Mouse (Mus musculus) C2C12 (cell line): ENCODE results near the gene Oxct1. TPM values are rescaled to one million over a fixed set of nuclear protein-coding genes. Genes with fewer than 3 reads are reported as not detected.
A peak's percentile ranks its signal among the peaks of the same experiment; 100 is the strongest.

Source experiments
- H3K27me3 ChIP-seq: one replicate; pipeline ENCODE4 v1.6.1; 2011; ENCODE audit not compliant: control insufficient read depth, insufficient read depth, insufficient read length
- H3K36me3 ChIP-seq: one replicate; pipeline ENCODE4 v1.6.1; 2011; ENCODE audit not compliant: control insufficient read depth, insufficient read depth
- H3K4me3 ChIP-seq: one replicate; pipeline ENCODE4 v1.5.1; 2011; ENCODE audit warnings: mild to moderate bottlenecking, control low read depth; ENCODE audit not compliant: poor library complexity, insufficient read depth, severe bottlenecking
- H3K79me2 ChIP-seq: one replicate; pipeline ENCODE4 v1.6.1; 2011; ENCODE audit not compliant: control insufficient read depth, insufficient read depth
- H3K79me3 ChIP-seq: one replicate; pipeline ENCODE4 v1.6.1; 2011; ENCODE audit warnings: low read depth, control low read depth
- H3ac ChIP-seq: one replicate; pipeline ENCODE3; 2011; ENCODE audit warnings: low read depth; ENCODE audit not compliant: control insufficient read depth, insufficient read length
- CEBPB ChIP-seq: IDR thresholded peaks from one replicate; pipeline ENCODE4 v1.6.1; 2011; ENCODE audit warnings: low read depth, mild to moderate bottlenecking, control low read depth, moderate library complexity
- CTCF ChIP-seq: IDR thresholded peaks from one replicate; pipeline ENCODE4 v1.5.1; 2011; ENCODE audit not compliant: control insufficient read depth, insufficient read depth, insufficient read length
- FOSL1 ChIP-seq: IDR thresholded peaks from one replicate; pipeline ENCODE4 v1.8.0; 2011; ENCODE audit warnings: mild to moderate bottlenecking, low read length; ENCODE audit not compliant: poor library complexity, insufficient read depth, severe bottlenecking
- MAX ChIP-seq: IDR thresholded peaks from one replicate; pipeline ENCODE4 v1.6.1; 2011; ENCODE audit warnings: mild to moderate bottlenecking, control low read depth
- MYOD1 ChIP-seq: IDR thresholded peaks from one replicate; pipeline ENCODE4 v1.6.1; 2011; ENCODE audit warnings: low read depth; ENCODE audit not compliant: control insufficient read depth, insufficient read length
- MYOG ChIP-seq: IDR thresholded peaks from one replicate; pipeline ENCODE4 v1.6.1; 2011; ENCODE audit not compliant: control insufficient read depth, insufficient read length; ENCODE audit errors: extremely low read depth
- USF1 ChIP-seq: IDR thresholded peaks from one replicate; pipeline ENCODE4 v1.6.1; 2011; ENCODE audit warnings: low read depth, mild to moderate bottlenecking, control low read depth, moderate library complexity
- polyA plus RNA-seq: library from polyadenylated mRNA; unstranded; fragments of >200 nt; fragmentation: generic; extraction: Trizol; gene quantifications from one replicate; pipeline ENCODE4 v1.2.1, GENCODE M21; 2012; ENCODE audit warnings: missing spikeins

Oxct1 gene
- polyA plus RNA-seq, 1 experiment: 36.2 TPM

DNA sequence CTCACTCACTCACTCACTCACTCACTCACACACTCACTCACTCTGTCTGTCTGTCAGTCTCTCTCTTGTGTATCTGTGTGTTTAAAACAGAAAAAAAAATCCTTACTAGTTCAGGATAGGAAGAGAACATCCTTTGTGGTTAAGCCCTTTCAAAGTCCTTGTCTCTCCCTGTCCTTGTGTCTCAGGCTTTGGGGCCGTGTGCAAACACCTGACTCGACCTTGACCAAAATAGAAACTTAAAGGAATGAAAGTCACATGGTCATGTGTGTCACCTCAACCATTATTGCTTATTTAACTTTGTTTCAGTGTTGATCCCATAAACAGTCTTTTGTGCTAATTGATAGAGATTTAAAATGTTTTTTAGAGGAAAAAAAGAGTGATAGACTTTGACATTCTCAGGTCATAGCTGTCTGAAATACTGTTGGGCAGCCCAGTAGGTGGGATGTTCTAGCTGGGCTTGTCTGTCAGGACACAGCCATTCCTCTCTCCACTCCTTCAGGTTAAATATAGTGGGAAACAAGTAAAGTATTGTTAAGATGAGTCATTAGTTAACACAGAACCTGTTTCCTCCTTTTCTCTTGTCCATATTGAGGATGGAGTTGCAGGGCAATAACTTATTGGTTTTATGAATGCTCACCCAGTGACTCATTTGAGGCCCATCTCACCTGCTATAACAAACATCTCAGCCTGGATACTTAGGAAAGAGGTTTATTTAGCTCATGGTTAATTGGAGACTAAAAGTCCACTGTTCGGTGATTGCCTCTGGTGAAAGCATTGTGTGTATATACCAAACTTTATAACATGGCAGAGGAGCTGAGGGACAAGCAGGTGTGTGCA lies 7.2 kb downstream of the Oxct1 start:
- Histone ChIP-seq H3K79me3 (peaks cover 5% of the 10 kb centered on the region), H3K27me3 (no peaks in the 10 kb centered on the region), H3K4me3 (no peak overlapping the region), H3K79me2 (peaks cover 37% of the 10 kb centered on the region), H3K36me3 (peaks cover 21% of the 10 kb centered on the region), H3ac (no peak overlapping the region)
- TF ChIP-seq FOSL1 (no peak), CEBPB (no peak), USF1 (no peak), MYOD1 (no peak)

DNA sequence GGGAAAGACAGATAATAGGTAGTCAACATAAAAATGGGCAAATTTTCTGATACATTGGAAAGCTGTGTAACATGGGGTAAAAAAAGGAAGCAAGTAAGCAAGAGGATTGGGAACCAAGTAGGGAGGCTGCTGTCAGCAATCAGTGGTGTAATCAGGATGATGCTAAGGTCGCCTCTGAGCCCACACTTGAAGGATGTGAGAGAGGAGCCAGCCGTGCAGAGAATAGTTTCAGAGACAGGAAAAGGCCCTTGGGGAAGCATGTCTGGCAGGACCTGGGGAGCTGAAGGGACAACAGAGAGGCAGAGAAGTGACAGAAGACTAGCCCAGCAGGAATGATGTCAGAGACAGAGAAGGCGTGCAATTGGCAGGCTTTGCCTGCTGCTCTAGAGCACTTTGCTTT lies 16.2 kb downstream of the Oxct1 start:
- Histone ChIP-seq H3K4me3 (no peak overlapping the region), H3ac (no peak overlapping the region), H3K79me3 (no peaks in the 10 kb centered on the region), H3K27me3 (no peaks in the 10 kb centered on the region), H3K36me3 (peaks cover 29% of the 10 kb centered on the region), H3K79me2 (no peaks in the 10 kb centered on the region)
- TF ChIP-seq MYOG: no peak
- no peak for TF ChIP-seq FOSL1
- TF ChIP-seq USF1: no peak
- TF ChIP-seq CTCF: no peak
- no peak for TF ChIP-seq MYOD1
- TF ChIP-seq CEBPB: no peak
- TF ChIP-seq MAX: no peak

DNA sequence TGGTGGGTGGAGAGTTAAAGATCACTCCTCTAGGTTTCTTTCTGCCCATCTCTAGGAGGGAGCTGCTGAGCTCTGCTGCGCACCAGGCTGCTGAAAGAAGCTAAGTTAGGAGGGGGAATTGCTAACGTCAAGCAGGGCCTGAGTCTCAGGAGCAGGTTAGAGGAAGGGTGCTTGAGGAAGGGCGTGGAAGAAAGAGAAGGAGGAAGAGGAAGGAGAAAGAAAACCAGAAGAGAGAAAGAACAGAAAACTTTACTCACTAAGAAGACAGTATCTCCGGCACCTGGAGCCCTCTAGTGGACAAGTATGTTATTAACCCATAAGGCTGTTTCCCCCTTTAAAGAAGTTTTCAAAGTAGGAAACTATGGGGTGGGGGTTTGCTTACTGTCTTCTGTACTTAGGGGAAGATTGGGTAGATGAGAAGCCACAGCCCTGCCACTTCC lies 16.9 kb downstream of the Oxct1 start:
- Histone ChIP-seq H3K27me3 (no peaks in the 10 kb centered on the region), H3K36me3 (peaks cover 28% of the 10 kb centered on the region), H3K79me2 (no peaks in the 10 kb centered on the region), H3K79me3 (no peaks in the 10 kb centered on the region), H3ac (no peak overlapping the region), H3K4me3 (no peak overlapping the region)
- no peak for TF ChIP-seq MYOG
- no peak for TF ChIP-seq MAX
- TF ChIP-seq USF1: no peak

DNA sequence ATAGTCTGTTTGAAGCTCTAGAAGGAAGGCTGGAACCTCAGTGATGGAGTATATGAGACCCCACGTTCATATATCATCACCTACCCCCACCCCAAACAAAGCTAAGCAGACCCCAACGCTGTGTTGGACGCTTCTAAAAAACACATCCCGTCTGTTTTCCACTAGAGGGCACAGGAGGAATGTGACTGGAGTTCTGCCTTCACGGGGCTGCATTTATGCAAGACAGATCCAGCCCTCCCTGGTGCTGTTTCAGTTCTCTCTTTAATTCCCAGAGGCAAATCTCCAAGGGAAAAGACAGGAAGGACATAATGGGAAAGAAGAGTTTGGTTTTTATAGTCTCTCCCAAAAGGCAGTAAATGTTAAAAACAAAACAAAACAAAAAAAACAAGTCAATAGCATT lies 30.4 kb downstream of the Oxct1 start:
- no peaks in the 10 kb centered on the region for H3K79me2 ChIP-seq
- peaks cover 56% of the 10 kb centered on the region for H3K36me3 ChIP-seq
- H3K27me3 ChIP-seq: no peaks in the 10 kb centered on the region
- TF ChIP-seq MYOG (no peak), MYOD1 (no peak), FOSL1 (no peak), CTCF (peak; percentile 20)
- H3K4me3 ChIP-seq: no peak overlapping the region
- H3K79me3 ChIP-seq: no peaks in the 10 kb centered on the region
- H3ac ChIP-seq: no peak overlapping the region

DNA sequence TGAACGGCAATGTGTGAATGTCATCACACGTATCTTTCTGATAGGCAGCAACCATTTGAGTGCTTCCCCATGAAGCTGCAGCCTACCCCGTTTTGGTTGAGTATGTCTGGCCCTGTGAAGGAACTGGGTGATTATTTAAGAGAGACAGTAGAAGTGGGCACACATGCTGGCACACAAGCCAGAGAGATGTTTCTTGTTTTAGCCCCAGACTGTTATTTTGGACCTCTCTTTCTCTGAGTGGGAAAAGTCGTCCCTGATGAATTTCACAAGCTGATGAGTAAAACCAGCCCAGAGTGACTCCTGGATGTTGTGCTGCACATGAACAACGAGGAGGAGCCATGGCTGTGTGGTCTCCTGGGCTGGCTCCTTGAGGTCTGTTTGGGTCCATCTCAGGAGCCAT lies 37.4 kb downstream of the Oxct1 start:
- TF ChIP-seq USF1 (no peak), MYOG (no peak), CTCF (no peak), MAX (no peak), CEBPB (no peak), FOSL1 (no peak), MYOD1 (no peak)
- Histone ChIP-seq H3K79me3 (no peaks in the 10 kb centered on the region), H3K79me2 (no peaks in the 10 kb centered on the region), H3K4me3 (no peak overlapping the region), H3K36me3 (peaks cover 50% of the 10 kb centered on the region), H3ac (no peak overlapping the region), H3K27me3 (no peaks in the 10 kb centered on the region)

DNA sequence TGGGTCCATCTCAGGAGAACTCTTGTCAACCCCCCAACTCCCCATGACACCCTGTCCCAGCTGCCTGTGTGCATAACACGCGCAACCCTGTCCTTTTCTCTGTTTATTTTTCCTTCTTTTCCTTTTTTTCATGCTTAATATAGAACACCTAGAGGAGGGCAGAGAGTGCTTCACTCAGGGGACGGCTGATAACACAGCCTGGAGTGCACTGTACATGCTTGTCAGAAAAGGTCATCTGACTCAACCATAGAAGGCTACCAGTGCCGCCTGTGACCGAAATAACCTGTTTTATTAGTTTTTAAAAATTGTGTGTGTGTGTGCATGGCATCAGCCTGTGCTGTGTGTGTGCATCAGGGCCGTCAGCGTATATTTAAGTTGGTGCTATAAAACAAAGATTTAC lies 37.8 kb downstream of the Oxct1 start:
- Histone ChIP-seq H3K4me3 (no peak overlapping the region), H3K79me2 (no peaks in the 10 kb centered on the region), H3K27me3 (no peaks in the 10 kb centered on the region), H3K79me3 (no peaks in the 10 kb centered on the region), H3ac (no peak overlapping the region), H3K36me3 (peaks cover 48% of the 10 kb centered on the region)
- no peak for TF ChIP-seq MYOG
- no peak for TF ChIP-seq USF1
- TF ChIP-seq CTCF: no peak
- TF ChIP-seq MYOD1: no peak
